Mouse (Mus musculus) left cerebral cortex, adult 2 months (tissue): ENCODE data around the gene Mex3d. TPM values are rescaled to one million over a fixed set of nuclear protein-coding genes. Genes with fewer than 3 reads are reported as not detected.

Experiments
- DNase-seq, 2 experiments: peaks; one replicate each; pipeline ENCODE4 v3.0.0; 2021 to 2022; ENCODE audit warnings: low spot score in 2 of 2, mixed read lengths in 1 of 2; ENCODE audit errors: extremely low spot score in 1 of 2
- H3K27ac ChIP-seq: fragments of 200-600 bp; 2 replicates; pipeline ENCODE4 v1.8.1; 2022
- H3K4me3 ChIP-seq: fragments of 200-600 bp; 2 replicates; pipeline ENCODE4 v1.8.1; 2022
- CTCF ChIP-seq: fragments of 200-600 bp; IDR thresholded peaks from 2 replicates; pipeline ENCODE4 v1.8.1; 2022; ENCODE audit warnings: antibody characterized with exemption, mild to moderate bottlenecking, moderate library complexity
- intact Hi-C: fragments of 180-260 bp; cut with DNase I; formaldehyde crosslinking; loops from one replicate; pipeline ENCODE4 v1.15.1; 2025
- microRNA-seq, 2 experiments: library from miRNA; unstranded; fragments of <30 nt; microRNA quantifications; one replicate each; pipeline ENCODE4 v1.2.0; 2021
- total RNA-seq, 2 experiments: library from RNA; stranded (reverse); gene quantifications; 2 replicates each; pipeline ENCODE4 v1.2.3; 2021

The Mex3d gene
- total RNA-seq, 2 experiments from 2014 or later: 19.2 to 20.6 TPM

DNA sequence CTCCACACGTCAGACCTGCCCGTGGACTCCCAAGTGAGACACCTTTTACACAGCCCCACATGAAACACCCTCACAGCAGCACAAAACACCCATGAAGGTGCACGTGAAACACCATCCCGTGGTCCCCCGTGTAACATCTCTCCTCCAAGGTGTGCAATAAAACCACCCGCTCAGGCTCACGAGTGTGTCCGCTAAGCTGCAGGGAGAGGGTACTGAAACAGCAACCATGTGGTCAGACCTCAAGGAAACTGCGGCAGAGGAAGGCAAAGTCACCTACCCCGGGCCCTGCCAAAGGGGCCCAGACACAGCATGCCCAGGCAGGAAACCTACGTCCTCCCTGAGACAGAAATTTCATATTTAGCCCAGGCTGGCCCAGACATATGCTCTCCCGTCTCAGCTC is 51.2 kb downstream of the Mex3d start:
- intact Hi-C loops: no loop called here
- Histone ChIP-seq H3K27ac (no peak overlapping the region), H3K4me3 (no peak overlapping the region)
- TF ChIP-seq CTCF: no peak
- no peak for DNase-seq

DNA sequence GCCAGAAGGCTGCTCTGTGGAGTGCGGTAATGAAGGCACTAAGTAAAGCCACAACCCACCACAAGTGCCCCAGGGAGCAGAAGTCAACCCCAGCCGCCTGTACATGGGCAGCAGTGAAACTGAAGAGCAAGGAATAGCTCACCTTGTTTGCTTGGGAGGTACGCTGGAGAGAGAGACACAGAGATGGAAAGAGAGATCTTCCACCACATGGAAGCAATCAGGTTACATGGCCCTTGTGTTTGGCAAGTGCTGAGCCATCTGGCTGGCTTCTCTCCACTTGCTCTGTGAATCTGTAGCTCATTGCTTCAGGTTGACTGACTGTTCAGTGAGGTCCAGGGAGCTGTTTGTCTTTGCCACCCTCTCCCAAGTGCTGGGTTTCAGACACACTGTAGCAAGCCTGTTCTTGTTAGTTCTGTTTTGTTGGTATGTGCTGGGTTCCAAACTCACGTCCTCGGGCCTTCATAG is 54.9 kb downstream of the Mex3d start:
- Histone ChIP-seq H3K4me3 (no peak overlapping the region), H3K27ac (no peak overlapping the region)
- intact Hi-C loops: no loop called here
- no peak for DNase-seq
- no peak for TF ChIP-seq CTCF

DNA sequence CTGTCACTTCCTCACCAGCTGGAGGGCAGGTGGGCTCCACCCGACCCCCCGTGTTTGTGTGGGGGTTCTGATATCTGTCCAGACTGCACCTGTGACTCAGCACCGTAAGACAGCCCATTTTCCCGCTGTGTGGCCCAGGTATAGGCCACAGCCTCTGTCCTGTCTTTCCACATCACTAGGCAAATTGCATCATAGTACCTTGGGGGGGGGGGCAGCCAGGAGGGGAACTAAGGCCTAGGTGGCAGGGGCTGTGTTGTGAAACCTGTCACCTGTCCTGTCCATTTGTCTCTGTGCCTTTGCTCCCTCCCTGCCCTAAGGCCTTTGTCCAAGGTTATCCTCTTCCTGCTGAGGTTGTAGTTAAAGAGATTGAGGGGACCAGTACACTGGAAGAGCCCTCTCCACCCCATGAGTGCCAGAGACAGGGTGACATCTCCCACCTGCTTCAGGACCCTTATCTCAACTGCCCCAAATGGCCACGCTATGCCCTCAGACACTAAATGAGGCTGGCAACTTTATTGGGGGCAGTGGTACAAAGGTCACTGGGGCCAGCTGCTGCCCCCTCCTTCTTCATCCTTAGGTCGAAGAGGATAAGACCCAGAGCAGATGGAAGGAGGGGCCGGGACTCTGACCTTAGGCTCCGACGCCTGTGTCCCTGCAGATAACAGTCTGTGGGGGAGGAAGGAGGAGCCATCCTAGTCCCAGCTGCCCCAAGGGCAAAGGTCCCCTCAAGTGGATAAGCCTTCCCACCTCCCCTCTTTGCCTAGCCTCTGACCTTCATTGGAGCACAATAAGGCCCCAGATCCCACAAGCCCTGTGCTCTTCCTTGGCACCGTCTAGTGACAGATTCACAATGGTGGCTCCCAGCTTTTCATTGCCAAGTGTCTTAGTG is 55.6 kb downstream of the Mex3d start:
- H3K4me3 ChIP-seq: no peak overlapping the region
- DNase-seq: no peak
- no peak overlapping the region for H3K27ac ChIP-seq
- TF ChIP-seq CTCF: no peak
- intact Hi-C loops: no loop called here

DNA sequence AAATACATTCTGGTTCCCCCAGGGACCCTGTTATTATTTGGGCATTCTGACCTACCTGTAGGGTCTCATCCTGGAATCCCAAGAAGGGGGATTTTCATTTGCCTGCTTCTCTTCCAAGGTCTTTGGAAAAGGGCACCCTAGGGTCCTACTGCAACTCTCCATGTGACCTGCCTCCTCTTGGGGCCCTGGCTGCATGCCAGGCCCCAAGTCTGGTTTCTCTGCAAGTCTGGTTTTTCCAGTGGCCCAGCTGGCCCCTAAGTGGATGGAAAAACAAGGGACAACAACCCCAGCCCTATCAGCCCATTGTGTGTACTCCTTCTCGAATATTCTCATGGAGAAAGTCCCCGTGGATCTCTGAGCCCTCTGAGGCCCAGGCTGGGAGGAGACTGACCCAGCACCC is 56.6 kb downstream of the Mex3d start:
- no peak overlapping the region for H3K27ac ChIP-seq
- no peak for TF ChIP-seq CTCF
- DNase-seq: no peak
- no peak overlapping the region for H3K4me3 ChIP-seq
- intact Hi-C loops: no loop called here

Small RNA genes within 50 kb of the gene (microRNA-seq; reads per million reads assigned to microRNA genes)
- gene Gm22721: 0 to 0.49 reads per million in 2 experiments

Other genes starting within 250 kb of the Mex3d start
- 100 to 1,000 TPM; 356 to 366 TPM for gene Atp5d, start 249.0 kb downstream of the Mex3d start, total RNA-seq
- gene Cbarp, start 246.8 kb downstream of the Mex3d start, total RNA-seq: 100 to 1,000 TPM; 431 to 456 TPM
- 100 to 1,000 TPM in 1 of 2 experiments, 10 to 100 TPM in 1; 80.7 to 127 TPM for gene Midn, start 239.4 kb downstream of the Mex3d start, total RNA-seq
- 10 to 100 TPM; 75.8 to 93.0 TPM for gene Cirbp, start 221.7 kb downstream of the Mex3d start, total RNA-seq
- 1 to 10 TPM; 6.0 to 8.1 TPM for gene 1600002K03Rik, start 214.7 kb downstream of the Mex3d start, total RNA-seq
- gene Efna2, start 208.2 kb downstream of the Mex3d start, total RNA-seq: 1 to 10 TPM; 6.8 to 7.2 TPM
- 10 to 100 TPM; 37.8 to 43.3 TPM for gene Mum1, start 161.2 kb downstream of the Mex3d start, total RNA-seq
- 100 to 1,000 TPM; 194 to 206 TPM for gene Ndufs7, start 138.5 kb downstream of the Mex3d start, total RNA-seq
- gene Gamt, start 126.6 kb downstream of the Mex3d start, total RNA-seq: 10 to 100 TPM; 16.6 to 23.3 TPM
- 10 to 100 TPM; 87.4 to 90.3 TPM for gene Dazap1, start 126.2 kb downstream of the Mex3d start, total RNA-seq
- gene Rps15, start 95.2 kb downstream of the Mex3d start, total RNA-seq: 100 to 1,000 TPM; 816 to 913 TPM
- 100 to 1,000 TPM; 111 to 113 TPM for gene Apc2, start 91.7 kb downstream of the Mex3d start, total RNA-seq
- gene 2310011J03Rik, start 67.1 kb downstream of the Mex3d start, total RNA-seq: 10 to 100 TPM; 26.3 to 26.9 TPM
- gene Pcsk4, start 58.2 kb downstream of the Mex3d start, total RNA-seq: 1 to 10 TPM; 4.0 to 5.4 TPM
- 10 to 100 TPM; 13.5 to 13.6 TPM for gene Reep6, start 57.7 kb downstream of the Mex3d start, total RNA-seq
- gene Adamtsl5, start 39.2 kb downstream of the Mex3d start, total RNA-seq: 10 to 100 TPM in 1 of 2 experiments, 1 to 10 TPM in 1; 7.9 to 11.1 TPM
- gene Plk5, start 31.2 kb downstream of the Mex3d start, total RNA-seq: 10 to 100 TPM; 27.3 to 37.9 TPM
- gene Mbd3, start 11.9 kb upstream of the Mex3d start, total RNA-seq: 100 to 1,000 TPM; 139 to 150 TPM
- gene Uqcr11, start 19.2 kb upstream of the Mex3d start, total RNA-seq: 100 to 1,000 TPM; 373 to 394 TPM
- gene Tcf3, start 46.0 kb upstream of the Mex3d start, total RNA-seq: 10 to 100 TPM; 28.9 to 30.1 TPM
- gene Onecut3, start 107.2 kb upstream of the Mex3d start, total RNA-seq: not detected
- gene Atp8b3, start 151.5 kb upstream of the Mex3d start, total RNA-seq: under 1 TPM; 0.11 to 0.63 TPM
- gene Rexo1, start 173.9 kb upstream of the Mex3d start, total RNA-seq: 10 to 100 TPM; 46.5 to 51.3 TPM
- 10 to 100 TPM; 48.2 to 59.7 TPM for gene Klf16, start 189.7 kb upstream of the Mex3d start, total RNA-seq
- 100 to 1,000 TPM; 185 to 191 TPM for gene Abhd17a, start 202.7 kb upstream of the Mex3d start, total RNA-seq
- gene Scamp4, start 215.2 kb upstream of the Mex3d start, total RNA-seq: 10 to 100 TPM; 41.5 to 44.8 TPM
- 1 to 10 TPM; 1.3 to 5.6 TPM for gene Adat3, start 215.2 kb upstream of the Mex3d start, total RNA-seq
- 1 to 10 TPM; 2.7 to 4.2 TPM for gene Gm49322, start 218.4 kb upstream of the Mex3d start, total RNA-seq
- gene Csnk1g2, start 235.2 kb upstream of the Mex3d start, total RNA-seq: 100 to 1,000 TPM; 244 to 251 TPM